Mouse (Mus musculus): ENCODE data around the gene Slc24a4. TPM values are rescaled to one million over a fixed set of nuclear protein-coding genes. Genes with fewer than 3 reads are reported as not detected.

The Slc24a4 gene
- total and polyA plus RNA-seq, 3 experiments, result 0.50 to 1.3 (median 0.98) TPM

GRCm38 (mm10) chr12:102302322-102302721, 173.8 kb downstream of the Slc24a4 start:
- no peak overlapping the region for H3K4me3 ChIP-seq
- no peaks in the 10 kb centered on the region for H3K27me3 ChIP-seq (ENCODE audit: control insufficient read depth, insufficient read depth, low read length)
- H3K4me1 ChIP-seq (ENCODE audit: control insufficient read depth, insufficient read depth, low read length), result peaks cover 33% of the 10 kb centered on the region
- H3K27ac ChIP-seq, result peak overlapping the region; percentile 49
- 0 out of 2 replicates have a peak, but pooled peaks cover 1% of the 10 kb centered on the region for H3K79me2 ChIP-seq (replicated peaks; ENCODE audit: control insufficient read depth, insufficient read depth, low read length)
- no peak overlapping the region for H3K9ac ChIP-seq (ENCODE audit: low read depth, low read length)
- intact Hi-C loops (cut with DNase I), result no loop called here
- 41% methylated on average over 9 of the region's 9 CpGs for WGBS
- DNase-seq, result peak; percentile 42 to 54
- TF ChIP-seq CTCF (IDR thresholded peaks at IDR 0.05), result no peak
- TF ChIP-seq EP300 (IDR thresholded peaks at IDR 0.05; ENCODE audit: insufficient read depth, low read depth, low read length), result no peak
- no peak for TF ChIP-seq POLR2A (IDR thresholded peaks at IDR 0.05; ENCODE audit: insufficient read depth, low read depth, low read length)
- peaks cover 6% of the 10 kb centered on the region; the same call in 1 of the 2 replicates for H3K36me3 ChIP-seq (ENCODE audit: control insufficient read depth, insufficient read depth, low read length)

- Histone ChIP-seq H3K9ac (ENCODE audit: low read depth, low read length) (no peak overlapping the region), H3K27ac (peak overlapping the region; percentile 39), H3K36me3 (ENCODE audit: control insufficient read depth, insufficient read depth, low read length) (peaks cover 8% of the 10 kb centered on the region; the same call in 1 of the 2 replicates), H3K4me3 (no peak overlapping the region), H3K79me2 (replicated peaks; ENCODE audit: control insufficient read depth, insufficient read depth, low read length) (0 out of 2 replicates have a peak, but pooled peaks cover 1% of the 10 kb centered on the region), H3K27me3 (ENCODE audit: control insufficient read depth, insufficient read depth, low read length) (no peaks in the 10 kb centered on the region), H3K4me1 (ENCODE audit: control insufficient read depth, insufficient read depth, low read length) (peaks cover 37% of the 10 kb centered on the region)
- TF ChIP-seq CTCF (IDR thresholded peaks at IDR 0.05) (no peak), EP300 (IDR thresholded peaks at IDR 0.05; ENCODE audit: insufficient read depth, low read depth, low read length) (no peak), POLR2A (IDR thresholded peaks at IDR 0.05; ENCODE audit: insufficient read depth, low read depth, low read length) (no peak)
- intact Hi-C loops (cut with DNase I), result no loop called here
- DNase-seq, result peak; percentile 72 to 77
- WGBS, result 56% methylated on average over 4 of the region's 4 CpGs
Observed at GRCm38 (mm10) chr12:102302831-102303351, 174.4 kb downstream of the Slc24a4 start.

GRCm38 (mm10) chr12:102303867-102304266, 175.3 kb downstream of the Slc24a4 start:
- no peak overlapping the region for H3K9ac ChIP-seq (ENCODE audit: low read depth, low read length)
- H3K36me3 ChIP-seq (ENCODE audit: control insufficient read depth, insufficient read depth, low read length), result peaks cover 8% of the 10 kb centered on the region; the same call in 1 of the 2 replicates
- H3K4me1 ChIP-seq (ENCODE audit: control insufficient read depth, insufficient read depth, low read length), result peaks cover 46% of the 10 kb centered on the region
- intact Hi-C loops (cut with DNase I), result no loop called here
- WGBS, result 14% methylated on average over 7 of the region's 7 CpGs
- no peak overlapping the region for H3K27ac ChIP-seq
- H3K27me3 ChIP-seq (ENCODE audit: control insufficient read depth, insufficient read depth, low read length), result no peaks in the 10 kb centered on the region
- no peak overlapping the region for H3K4me3 ChIP-seq
- no peak for TF ChIP-seq POLR2A (IDR thresholded peaks at IDR 0.05; ENCODE audit: insufficient read depth, low read depth, low read length)
- TF ChIP-seq EP300 (IDR thresholded peaks at IDR 0.05; ENCODE audit: insufficient read depth, low read depth, low read length), result no peak
- no peak for TF ChIP-seq CTCF (IDR thresholded peaks at IDR 0.05)
- H3K79me2 ChIP-seq (replicated peaks; ENCODE audit: control insufficient read depth, insufficient read depth, low read length), result 0 out of 2 replicates have a peak, but pooled peaks cover 1% of the 10 kb centered on the region
- DNase-seq, result no peak

GRCm38 (mm10) chr12:102305069-102305836, 176.7 kb downstream of the Slc24a4 start:
- H3K36me3 ChIP-seq (ENCODE audit: control insufficient read depth, insufficient read depth, low read length), result peaks cover 8% of the 10 kb centered on the region; the same call in 1 of the 2 replicates
- no peak overlapping the region for H3K27ac ChIP-seq
- H3K27me3 ChIP-seq (ENCODE audit: control insufficient read depth, insufficient read depth, low read length), result no peaks in the 10 kb centered on the region
- H3K4me1 ChIP-seq (ENCODE audit: control insufficient read depth, insufficient read depth, low read length), result peaks cover 47% of the 10 kb centered on the region
- TF ChIP-seq EP300 (IDR thresholded peaks at IDR 0.05; ENCODE audit: insufficient read depth, low read depth, low read length) (no peak), POLR2A (IDR thresholded peaks at IDR 0.05; ENCODE audit: insufficient read depth, low read depth, low read length) (no peak), CTCF (IDR thresholded peaks at IDR 0.05) (no peak)
- intact Hi-C loops (cut with DNase I), result no loop called here
- H3K4me3 ChIP-seq, result no peak overlapping the region
- no peak overlapping the region for H3K9ac ChIP-seq (ENCODE audit: low read depth, low read length)
- peaks cover 1% of the 10 kb centered on the region; the same call in 1 of the 2 replicates for H3K79me2 ChIP-seq (replicated peaks; ENCODE audit: control insufficient read depth, insufficient read depth, low read length)
- WGBS, result 59% methylated on average over 10 of the region's 10 CpGs
- no peak for DNase-seq

GRCm38 (mm10) chr12:102308001-102308456, 179.5 kb downstream of the Slc24a4 start:
- H3K27ac ChIP-seq, result peak overlapping the region; percentile 66
- intact Hi-C loops (cut with DNase I), result no loop called here
- peaks cover 33% of the 10 kb centered on the region for H3K4me1 ChIP-seq (ENCODE audit: control insufficient read depth, insufficient read depth, low read length)
- 9% methylated on average over 6 of the region's 6 CpGs for WGBS
- no peak overlapping the region for H3K4me3 ChIP-seq
- H3K79me2 ChIP-seq (replicated peaks; ENCODE audit: control insufficient read depth, insufficient read depth, low read length), result peaks cover 1% of the 10 kb centered on the region; the same call in 1 of the 2 replicates
- no peak overlapping the region; the same call in 1 of the 2 replicates for H3K9ac ChIP-seq (ENCODE audit: low read depth, low read length)
- H3K27me3 ChIP-seq (ENCODE audit: control insufficient read depth, insufficient read depth, low read length), result no peaks in the 10 kb centered on the region
- TF ChIP-seq POLR2A (IDR thresholded peaks at IDR 0.05; ENCODE audit: insufficient read depth, low read depth, low read length) (no peak), EP300 (IDR thresholded peaks at IDR 0.05; ENCODE audit: insufficient read depth, low read depth, low read length) (0 out of 2 replicates have a peak, but pooled peaks have one; percentile 13), CTCF (IDR thresholded peaks at IDR 0.05) (no peak)
- peaks cover 8% of the 10 kb centered on the region; the same call in 1 of the 2 replicates for H3K36me3 ChIP-seq (ENCODE audit: control insufficient read depth, insufficient read depth, low read length)
- peak; percentile 75 to 76 for DNase-seq
